Mouse (Mus musculus) cerebellum, postnatal 4 days (tissue): ENCODE data around the gene Rnf212b.

Experiments
- DNase-seq, 2 experiments: peaks; one replicate each; pipeline ENCODE4 v3.0.0; 2022; ENCODE audit warnings: low spot score in 2 of 2, mixed read lengths in 1 of 2

Gene Rnf212b

GRCm38 (mm10) chr14:54874165-54874564, 60.2 kb downstream of the Rnf212b start:
- no peak for DNase-seq

GRCm38 (mm10) chr14:54875844-54876538, 62.0 kb downstream of the Rnf212b start:
- DNase-seq: no peak

DNA sequence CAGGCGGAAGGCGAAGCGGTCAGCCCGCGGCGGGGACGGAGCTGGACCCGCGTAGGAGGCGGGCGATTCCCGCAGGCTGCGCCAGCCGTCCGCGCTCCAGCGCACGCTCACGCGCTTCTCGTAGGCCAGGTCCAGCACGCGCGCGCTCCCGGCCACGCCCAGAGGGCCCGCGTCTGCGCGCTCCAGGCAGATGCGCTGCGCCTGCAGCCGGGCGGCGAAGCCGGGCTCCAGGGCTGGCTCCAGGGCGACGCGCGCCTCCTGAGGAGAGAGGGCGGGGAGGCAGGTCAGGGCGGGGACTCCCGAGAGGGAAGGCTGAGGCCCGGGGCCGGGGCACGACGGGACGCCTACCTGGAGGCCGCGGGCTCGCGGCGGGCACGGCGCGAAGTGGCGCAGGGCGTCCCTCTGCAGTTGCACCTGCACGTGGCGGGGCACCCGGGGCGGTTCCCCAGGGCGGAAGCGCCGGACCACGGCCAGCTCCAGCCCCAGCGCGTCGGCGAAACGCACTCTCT, 62.7 kb downstream of the Rnf212b start:
- peak; percentile 72 to 89 for DNase-seq

DNA sequence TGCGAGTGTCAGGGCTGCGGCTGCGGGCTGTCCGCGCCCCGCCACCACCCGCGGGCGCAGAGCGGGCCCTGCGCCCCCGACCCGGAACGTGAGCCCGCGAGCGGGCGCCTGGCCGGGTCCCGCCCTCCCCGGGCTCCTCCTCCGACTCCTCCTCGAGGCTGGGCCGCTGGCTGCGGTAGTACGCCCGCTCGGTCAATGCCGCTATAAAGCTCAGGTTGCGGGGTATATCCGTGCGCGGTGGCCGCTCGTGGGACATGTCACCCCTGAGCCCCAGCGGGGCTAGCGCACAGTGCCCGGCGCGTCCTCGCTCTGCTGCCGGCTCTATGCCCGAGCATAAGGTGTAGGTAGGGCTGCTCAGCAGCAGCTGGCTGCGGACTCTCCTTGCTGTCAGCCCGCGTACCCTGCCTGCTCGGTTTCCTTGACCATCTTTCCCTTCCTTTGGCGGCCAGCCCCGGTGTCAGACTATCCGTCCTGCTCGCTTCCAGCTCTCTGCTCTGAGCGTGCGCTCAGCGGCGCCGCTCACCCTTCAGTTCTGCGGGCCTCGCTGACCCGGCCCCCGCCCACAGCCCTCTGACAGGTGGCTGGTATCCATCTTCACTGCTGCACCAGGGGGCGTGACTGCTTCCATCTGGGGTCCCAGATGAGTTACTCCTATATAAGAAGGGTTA, 63.2 kb downstream of the Rnf212b start, which contains the start of gene Ppp1r3e:
Ppp1r3e (minus strand) TSS at position 503 of the 668 bp plus-strand sequence.
- DNase-seq: peak; percentile 37 to 63

- DNase-seq: peak; percentile 68 to 83
Measured at GRCm38 (mm10) chr14:54883154-54884021, 69.4 kb downstream of the Rnf212b start, which contains the start of the genes Bcl2l2 and Gm20521. Gene Bcl2l2 (plus strand): TSS chr14:54883377. Gene Gm20521 (plus strand): TSS chr14:54883441.

DNA sequence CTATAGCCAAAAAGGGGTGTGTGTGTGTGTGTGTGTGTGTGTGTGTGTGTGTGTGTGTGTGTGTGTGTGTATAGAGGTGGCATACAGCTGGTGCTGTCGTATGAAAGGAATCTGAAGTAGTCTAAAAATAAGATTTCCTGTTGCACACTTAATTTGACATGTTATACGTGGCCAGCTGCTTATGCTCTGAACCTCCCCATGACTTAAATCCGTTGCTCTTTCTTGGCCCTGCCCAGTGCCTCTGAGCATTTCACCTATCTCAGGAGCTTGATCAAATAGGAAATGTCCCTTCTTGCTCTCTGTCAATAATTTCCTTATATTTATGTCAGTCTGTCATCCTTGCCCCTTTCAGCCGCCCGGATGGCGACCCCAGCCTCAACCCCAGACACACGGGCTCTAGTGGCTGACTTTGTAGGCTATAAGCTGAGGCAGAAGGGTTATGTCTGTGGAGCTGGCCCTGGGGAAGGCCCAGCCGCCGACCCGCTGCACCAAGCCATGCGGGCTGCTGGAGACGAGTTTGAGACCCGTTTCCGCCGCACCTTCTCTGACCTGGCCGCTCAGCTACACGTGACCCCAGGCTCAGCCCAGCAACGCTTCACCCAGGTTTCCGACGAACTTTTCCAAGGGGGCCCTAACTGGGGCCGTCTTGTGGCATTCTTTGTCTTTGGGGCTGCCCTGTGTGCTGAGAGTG, 70.2 kb downstream of the Rnf212b start:
- no peak for DNase-seq

DNA sequence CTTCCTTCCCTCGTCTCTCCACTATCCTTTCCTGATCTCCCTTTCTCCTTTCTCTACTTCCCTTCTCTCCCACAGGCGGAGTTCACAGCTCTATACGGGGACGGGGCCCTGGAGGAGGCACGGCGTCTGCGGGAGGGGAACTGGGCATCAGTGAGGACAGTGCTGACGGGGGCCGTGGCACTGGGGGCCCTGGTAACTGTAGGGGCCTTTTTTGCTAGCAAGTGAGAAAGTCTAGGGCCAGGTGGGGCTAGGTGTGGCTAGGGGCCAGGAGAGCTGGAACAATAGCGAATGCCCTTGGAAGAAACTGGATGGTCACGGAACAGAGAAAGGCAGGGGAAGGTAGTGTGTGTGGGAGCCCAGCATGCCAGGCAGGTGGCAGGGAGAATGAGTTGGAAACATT, 71.4 kb downstream of the Rnf212b start:
- no peak for DNase-seq

- DNase-seq: no peak
Measured at GRCm38 (mm10) chr14:54892200-54892599, 78.3 kb downstream of the Rnf212b start, which contains the start of gene Pabpn1. Gene Pabpn1 (plus strand): TSS chr14:54892500.

- DNase-seq: peak; percentile 94 to 97
Measured at GRCm38 (mm10) chr14:54893651-54894181, 79.8 kb downstream of the Rnf212b start.

GRCm38 (mm10) chr14:54894296-54895151, 80.6 kb downstream of the Rnf212b start:
- DNase-seq: no peak

DNA sequence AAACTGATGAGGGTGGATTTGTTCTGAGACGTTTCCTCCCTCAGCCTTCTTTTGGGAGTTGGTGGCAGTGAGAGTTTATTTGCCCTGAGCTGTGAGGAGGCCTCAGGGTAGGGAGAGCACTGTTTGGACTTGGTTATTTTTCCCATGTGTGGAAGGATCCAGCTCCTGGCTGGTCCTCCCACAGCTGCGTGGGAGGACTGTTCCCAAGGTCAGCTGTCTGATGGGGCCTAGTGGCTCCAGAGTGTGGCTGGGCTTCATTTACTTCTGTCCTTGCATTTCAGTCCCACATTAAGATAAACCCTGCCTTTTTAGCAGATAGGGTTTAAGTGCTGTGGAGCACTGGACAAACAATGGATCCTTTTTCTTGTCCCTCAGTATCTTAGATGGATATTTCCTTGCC, 83.5 kb downstream of the Rnf212b start:
- no peak for DNase-seq

- DNase-seq: peak in 1 of 2 experiments; percentile 63
Measured at GRCm38 (mm10) chr14:54900383-54900782, 86.4 kb downstream of the Rnf212b start.

DNA sequence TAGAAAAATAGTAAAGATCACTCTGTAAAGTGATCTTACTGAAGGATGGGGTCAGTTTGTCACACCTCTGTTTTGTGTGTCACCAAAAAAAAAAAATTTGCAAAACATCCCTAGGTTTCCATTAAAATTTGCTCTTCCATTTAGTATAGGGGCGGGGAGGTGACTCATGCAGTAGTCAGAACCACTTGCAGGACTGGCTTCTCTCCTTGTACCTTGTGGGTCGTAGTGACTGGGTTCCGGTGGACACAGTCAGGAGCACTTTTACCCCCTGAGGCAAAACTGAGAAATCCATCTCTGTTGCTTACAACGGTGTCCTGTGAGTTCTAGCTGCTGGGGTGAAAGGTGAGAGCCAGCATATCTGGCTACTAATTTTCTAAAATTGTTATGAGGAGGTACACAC, 89.7 kb downstream of the Rnf212b start:
- DNase-seq: no peak
